Comparison of ENCODE assay signal across 21 mouse cellular contexts in genomic region chr2:129214774-129215173, GRCm38 (mm10). TPM values are rescaled to one million over a fixed set of nuclear protein-coding genes. Genes with fewer than 3 reads are reported as not detected.
DNase-seq lines count a peak whose midpoint lies in the region; ATAC-seq and TF ChIP-seq lines count a peak whose summit lies in the region.
"Had no signal": no experiment of that assay in that cellular context is flagged by ENCODE, and none has a peak within 500 bp of the region (broad histone marks: within the 10 kb centered on the region; RNA-seq: fewer than 3 reads in every experiment).

No protein-coding gene starts in this region.

- no peak for TF ChIP-seq POLR2A in heart, adult 2 months (IDR thresholded peaks at IDR 0.05; ENCODE audit: insufficient read depth, low read depth, low read length)

- H3K27ac ChIP-seq in heart, embryonic 12.5 days (ENCODE audit: poor library complexity, severe bottlenecking): no peak overlapping the region
- no peak overlapping the region for H3K27ac ChIP-seq in heart, adult 2 months
- H3K27ac ChIP-seq in liver, embryonic 16.5 days (ENCODE audit: low read length): peak overlapping the region; percentile 84
- no peak overlapping the region for H3K27ac ChIP-seq in forebrain, embryonic 13.5 days
- H3K27ac ChIP-seq: hindbrain, postnatal 0 days; layer of hippocampus, adult 2 months; limb, embryonic 13.5 days had no signal

- peak; percentile 86 for ATAC-seq in heart, embryonic 12.5 days (ENCODE audit: insufficient number of reproducible peaks, low FRiP score)
- ATAC-seq in G1E (ENCODE audit: extremely low read depth, insufficient number of reproducible peaks, low FRiP score, poor library complexity, severe bottlenecking): peak; percentile 76
- ATAC-seq in erythroid progenitor cell, adult 5-6 weeks (replicated peaks; ENCODE audit: low FRiP score, poor library complexity, severe bottlenecking): peak; percentile 96
- peak; percentile 97 for ATAC-seq in liver, embryonic 16.5 days (ENCODE audit: low read depth)
- ATAC-seq in forebrain, embryonic 13.5 days: no peak
- ATAC-seq: forebrain, embryonic 16.5 days; hindbrain, postnatal 0 days; lung, postnatal 0 days; midbrain, embryonic 16.5 days had no signal

- no peaks in the 10 kb centered on the region for H3K9me3 ChIP-seq in heart, embryonic 12.5 days (replicated peaks)
- H3K9me3 ChIP-seq in G1E (replicated peaks): no peaks in the 10 kb centered on the region
- no peaks in the 10 kb centered on the region for H3K9me3 ChIP-seq in liver, embryonic 16.5 days (replicated peaks; ENCODE audit: control insufficient read depth, low read length)
- no peaks in the 10 kb centered on the region for H3K9me3 ChIP-seq in forebrain, embryonic 13.5 days (replicated peaks)
- H3K9me3 ChIP-seq: limb, embryonic 13.5 days; megakaryocyte, embryonic 14.5 days had no signal

- no peak for TF ChIP-seq CTCF in heart, adult 2 months (IDR thresholded peaks at IDR 0.05)
- TF ChIP-seq CTCF in G1E (IDR thresholded peaks at IDR 0.05; ENCODE audit: low read depth, low read length): no peak

- no peak overlapping the region for H3K4me2 ChIP-seq in heart, embryonic 12.5 days
- 0 out of 2 replicates have a peak overlapping the region, but pooled peaks have one; percentile 22 for H3K4me2 ChIP-seq in liver, embryonic 16.5 days (ENCODE audit: low read depth, low read length)
- H3K4me2 ChIP-seq in forebrain, embryonic 13.5 days: no peak overlapping the region
- H3K4me2 ChIP-seq: limb, embryonic 13.5 days had no signal

- no peaks in the 10 kb centered on the region for H3K4me1 ChIP-seq in heart, embryonic 12.5 days (replicated peaks)
- H3K4me1 ChIP-seq in heart, adult 2 months (ENCODE audit: control insufficient read depth, insufficient read depth, low read length): no peaks in the 10 kb centered on the region
- peaks cover 63% of the 10 kb centered on the region for H3K4me1 ChIP-seq in G1E (ENCODE audit: insufficient read depth, low read depth, low read length)
- H3K4me1 ChIP-seq in liver, embryonic 16.5 days (ENCODE audit: control insufficient read depth, low read depth, low read length): peaks cover 38% of the 10 kb centered on the region
- no peaks in the 10 kb centered on the region; the same call in 1 of the 2 replicates for H3K4me1 ChIP-seq in forebrain, embryonic 13.5 days

- WGBS in heart, embryonic 12.5 days: 74% methylated on average over 5 of the region's 5 CpGs
- WGBS in heart, adult 2 months: 92% methylated on average over 5 of the region's 5 CpGs
- 23% methylated on average over 5 of the region's 5 CpGs for WGBS in liver, embryonic 16.5 days (ENCODE audit: insufficient replicate concordance)
- WGBS in forebrain, embryonic 13.5 days: 86% methylated on average over 5 of the region's 5 CpGs

- DNase-seq in heart, adult 2 months: no peak
- DNase-seq in G1E (ENCODE audit: low spot score): peak; percentile 59
- DNase-seq in layer of hippocampus, adult 11-12 months (ENCODE audit: low spot score): no peak
- no peak for DNase-seq in T-cell, adult 2 months (ENCODE audit: low spot score)
- DNase-seq: B cell, adult 2 months; cerebellum, postnatal 14 days; heart, postnatal 36 days; kidney, adult 8-10 months; thymus, adult 18-20 months had no signal

- H3K27me3 ChIP-seq in heart, embryonic 12.5 days (replicated peaks): no peaks in the 10 kb centered on the region
- no peaks in the 10 kb centered on the region for H3K27me3 ChIP-seq in heart, adult 2 months (ENCODE audit: control insufficient read depth, insufficient read depth, low read length)
- no peaks in the 10 kb centered on the region for H3K27me3 ChIP-seq in G1E (ENCODE audit: insufficient read depth, low read length)
- no peaks in the 10 kb centered on the region for H3K27me3 ChIP-seq in liver, embryonic 16.5 days (ENCODE audit: control insufficient read depth, insufficient read depth, low read depth, low read length)
- no peaks in the 10 kb centered on the region for H3K27me3 ChIP-seq in forebrain, embryonic 13.5 days
- H3K27me3 ChIP-seq: limb, embryonic 13.5 days; megakaryocyte, embryonic 14.5 days had no signal

- peaks cover 30% of the 10 kb centered on the region for H3K36me3 ChIP-seq in heart, embryonic 12.5 days
- H3K36me3 ChIP-seq in heart, adult 2 months (ENCODE audit: control insufficient read depth, insufficient read depth, low read length): peaks cover 12% of the 10 kb centered on the region
- peaks cover 36% of the 10 kb centered on the region for H3K36me3 ChIP-seq in G1E (replicated peaks)
- peaks cover 30% of the 10 kb centered on the region for H3K36me3 ChIP-seq in liver, embryonic 16.5 days (ENCODE audit: control insufficient read depth, insufficient read depth)
- H3K36me3 ChIP-seq in forebrain, embryonic 13.5 days (ENCODE audit: poor library complexity, severe bottlenecking): peaks cover 28% of the 10 kb centered on the region

- no peaks in the 10 kb centered on the region for H3K79me2 ChIP-seq in heart, adult 2 months (replicated peaks; ENCODE audit: control insufficient read depth, insufficient read depth, low read length)

- TF ChIP-seq EP300 in heart, adult 2 months (IDR thresholded peaks at IDR 0.05; ENCODE audit: insufficient read depth, low read depth, low read length): no peak

- intact Hi-C loops in heart, adult 2 months (cut with DNase I): loop anchor here (5.0 kb wide), 1 partner anchor 43 kb away; no protein-coding TSS in a partner anchor

- H3K4me3 ChIP-seq in heart, embryonic 12.5 days: no peak overlapping the region
- H3K4me3 ChIP-seq in heart, adult 2 months: no peak overlapping the region
- H3K4me3 ChIP-seq in G1E (ENCODE audit: low read depth, low read length): no peak overlapping the region
- no peak overlapping the region for H3K4me3 ChIP-seq in liver, embryonic 16.5 days (ENCODE audit: low read depth, low read length)
- no peak overlapping the region for H3K4me3 ChIP-seq in forebrain, embryonic 13.5 days
- H3K4me3 ChIP-seq: erythroblast, embryonic 14.5 days; layer of hippocampus, adult 2 months; limb, embryonic 13.5 days; megakaryocyte, embryonic 14.5 days had no signal

- no peak overlapping the region for H3K9ac ChIP-seq in heart, embryonic 12.5 days
- no peak overlapping the region for H3K9ac ChIP-seq in heart, adult 2 months (ENCODE audit: low read depth, low read length)
- 0 out of 2 replicates have a peak overlapping the region, but pooled peaks have one; percentile 21 for H3K9ac ChIP-seq in liver, embryonic 16.5 days (ENCODE audit: low read depth, low read length)
- H3K9ac ChIP-seq in forebrain, embryonic 13.5 days: no peak overlapping the region
- H3K9ac ChIP-seq: limb, embryonic 13.5 days had no signal

RNA-seq across cellular contexts. Expression of gene Slc20a1, which starts 16.2 kb away (rescaled TPM):
- 45.8 and 47.5 TPM in 2 replicates for polyA plus RNA-seq in heart, embryonic 12.5 days (2016; fragmentation: Nextera tagmentation; extraction: Ambion mirVana)
- 10 to 100 TPM; 10.1 to 15.9 TPM for total RNA-seq in heart, adult 2 months (2021)
- polyA plus RNA-seq in heart, adult 2 months (2012; rRNA removed): 14.7 and 24.7 TPM in 2 replicates
- total RNA-seq in G1E (2014; fragmentation: Nextera tagmentation): 38.5 and 47.7 TPM in 2 replicates
- total RNA-seq in G1E (2017): 71.8 and 88.4 TPM in 2 replicates
- polyA plus RNA-seq in G1E (2012): 27.8 and 31.6 TPM in 2 replicates
- 242 and 248 TPM in 2 replicates for total RNA-seq in erythroid progenitor cell, adult 5-6 weeks (2015; ENCODE audit: low replicate concordance)
- 739 and 881 TPM in 2 replicates for total RNA-seq in erythroid progenitor cell, adult 5-6 weeks (2017; ENCODE audit: low replicate concordance)
- polyA plus RNA-seq in liver, embryonic 16.5 days (2015; fragmentation: Nextera tagmentation; extraction: Ambion mirVana): 39.4 and 39.6 TPM in 2 replicates
- polyA plus RNA-seq in forebrain, embryonic 13.5 days (2015; fragmentation: Nextera tagmentation; extraction: Ambion mirVana): 57.2 and 59.8 TPM in 2 replicates
